In genomic region chr12:117941947-117942346, GRCm38 (mm10) we compare ENCODE assay signal across 9 mouse cellular contexts.
DNase-seq lines count a peak whose midpoint lies in the region; ATAC-seq and TF ChIP-seq lines count a peak whose summit lies in the region.
"Had no signal": no experiment of that assay in that cellular context is flagged by ENCODE, and none has a peak within 500 bp of the region (broad histone marks: within the 10 kb centered on the region; RNA-seq: fewer than 3 reads in every experiment).

No protein-coding gene starts in this region.

- H3K4me2 ChIP-seq in forebrain, postnatal 0 days (ENCODE audit: low read depth) = no peak overlapping the region
- H3K4me2 ChIP-seq in forebrain, embryonic 16.5 days (ENCODE audit: low read length) = no peak overlapping the region
- no peak overlapping the region for H3K4me2 ChIP-seq in embryonic facial prominence, embryonic 14.5 days (ENCODE audit: low read depth, low read length)
- no peak overlapping the region for H3K4me2 ChIP-seq in heart, embryonic 11.5 days
- H3K4me2 ChIP-seq: limb, embryonic 15.5 days had no signal

- no peaks in the 10 kb centered on the region for H3K27me3 ChIP-seq in forebrain, postnatal 0 days (ENCODE audit: insufficient read depth, low read length)
- H3K27me3 ChIP-seq in forebrain, embryonic 16.5 days (replicated peaks; ENCODE audit: control insufficient read depth, insufficient read depth, low read length) = no peaks in the 10 kb centered on the region
- H3K27me3 ChIP-seq in embryonic facial prominence, embryonic 14.5 days (replicated peaks; ENCODE audit: control insufficient read depth, insufficient read depth, low read length) = no peaks in the 10 kb centered on the region
- no peaks in the 10 kb centered on the region for H3K27me3 ChIP-seq in heart, embryonic 11.5 days (ENCODE audit: control insufficient read depth, insufficient read depth, low read length)
- H3K27me3 ChIP-seq: limb, embryonic 15.5 days had no signal

- TF ChIP-seq CTCF in forebrain, postnatal 0 days (IDR thresholded peaks at IDR 0.05; ENCODE audit: low read depth) = no peak

- H3K27ac ChIP-seq in forebrain, postnatal 0 days (ENCODE audit: low read depth, low read length) = no peak overlapping the region
- no peak overlapping the region for H3K27ac ChIP-seq in forebrain, embryonic 16.5 days (ENCODE audit: low read length)
- no peak overlapping the region for H3K27ac ChIP-seq in embryonic facial prominence, embryonic 14.5 days (replicated peaks; ENCODE audit: low read depth, low read length)
- H3K27ac ChIP-seq in heart, embryonic 11.5 days (ENCODE audit: low read depth, low read length) = no peak overlapping the region
- H3K27ac ChIP-seq: limb, embryonic 15.5 days had no signal

- H3K36me3 ChIP-seq in forebrain, postnatal 0 days (ENCODE audit: insufficient read depth) = no peaks in the 10 kb centered on the region
- H3K36me3 ChIP-seq in forebrain, embryonic 16.5 days (ENCODE audit: control insufficient read depth, insufficient read depth) = no peaks in the 10 kb centered on the region
- H3K36me3 ChIP-seq in embryonic facial prominence, embryonic 14.5 days (ENCODE audit: control insufficient read depth, insufficient read depth, low read length) = no peaks in the 10 kb centered on the region
- no peaks in the 10 kb centered on the region for H3K36me3 ChIP-seq in heart, embryonic 11.5 days (ENCODE audit: control insufficient read depth, insufficient read depth, low read length)
- H3K36me3 ChIP-seq: limb, embryonic 15.5 days had no signal

- ATAC-seq in forebrain, postnatal 0 days = peak; percentile 59
- ATAC-seq in forebrain, embryonic 16.5 days = no peak
- peak; percentile 68; the same call in 1 of the 2 replicates for ATAC-seq in embryonic facial prominence, embryonic 14.5 days (ENCODE audit: low read depth)
- no peak for ATAC-seq in heart, embryonic 11.5 days (replicated peaks; ENCODE audit: insufficient number of reproducible peaks, low FRiP score, low TSS enrichment)

- peak; percentile 13 for DNase-seq in forebrain, postnatal 0 days
- peak; percentile 28 for DNase-seq in CD4-positive, CD25-positive, alpha-beta regulatory T cell, adult 2 months (ENCODE audit: low read depth, low spot score)
- DNase-seq in embryonic facial prominence, embryonic 14.5 days (ENCODE audit: low spot score) = peak; percentile 36
- peak; percentile 52 for DNase-seq in naive thymus-derived CD4-positive, alpha-beta T cell, adult 2 months (ENCODE audit: low read depth)
- no peak for DNase-seq in liver
- no peak for DNase-seq in urinary bladder, postnatal 4 days (ENCODE audit: low spot score in 2 of 2)

- no peak overlapping the region for H3K9ac ChIP-seq in forebrain, postnatal 0 days
- H3K9ac ChIP-seq in forebrain, embryonic 16.5 days (replicated peaks; ENCODE audit: low read depth, low read length) = no peak overlapping the region
- no peak overlapping the region for H3K9ac ChIP-seq in embryonic facial prominence, embryonic 14.5 days (ENCODE audit: low read depth, low read length)
- no peak overlapping the region for H3K9ac ChIP-seq in heart, embryonic 11.5 days (ENCODE audit: low read depth, low read length)
- H3K9ac ChIP-seq: limb, embryonic 15.5 days had no signal

- no peaks in the 10 kb centered on the region for H3K9me3 ChIP-seq in forebrain, postnatal 0 days (ENCODE audit: low read length)
- no peaks in the 10 kb centered on the region for H3K9me3 ChIP-seq in forebrain, embryonic 16.5 days (ENCODE audit: control insufficient read depth, low read length)
- H3K9me3 ChIP-seq in embryonic facial prominence, embryonic 14.5 days (ENCODE audit: control insufficient read depth, low read length) = no peaks in the 10 kb centered on the region
- H3K9me3 ChIP-seq in heart, embryonic 11.5 days (replicated peaks; ENCODE audit: control insufficient read depth, low read length) = no peaks in the 10 kb centered on the region
- H3K9me3 ChIP-seq: limb, embryonic 15.5 days had no signal

- no peak overlapping the region for H3K4me3 ChIP-seq in forebrain, postnatal 0 days (ENCODE audit: low read depth, low read length)
- no peak overlapping the region for H3K4me3 ChIP-seq in forebrain, embryonic 16.5 days (replicated peaks; ENCODE audit: low read length)
- no peak overlapping the region for H3K4me3 ChIP-seq in embryonic facial prominence, embryonic 14.5 days (ENCODE audit: low read depth, low read length)
- H3K4me3 ChIP-seq in heart, embryonic 11.5 days (ENCODE audit: low read depth, low read length) = no peak overlapping the region
- H3K4me3 ChIP-seq: limb, embryonic 15.5 days had no signal

- 37% methylated on average over 7 of the region's 7 CpGs for WGBS in forebrain, postnatal 0 days
- WGBS in forebrain, embryonic 16.5 days = 36% methylated on average over 7 of the region's 7 CpGs
- WGBS in embryonic facial prominence, embryonic 14.5 days = 39% methylated on average over 7 of the region's 7 CpGs
- WGBS in heart, embryonic 11.5 days (ENCODE audit: insufficient replicate concordance) = 48% methylated on average over 7 of the region's 7 CpGs

- no peaks in the 10 kb centered on the region for H3K4me1 ChIP-seq in forebrain, postnatal 0 days (ENCODE audit: insufficient read depth)
- no peaks in the 10 kb centered on the region for H3K4me1 ChIP-seq in forebrain, embryonic 16.5 days (replicated peaks; ENCODE audit: control insufficient read depth, insufficient read depth, low read length)
- H3K4me1 ChIP-seq in embryonic facial prominence, embryonic 14.5 days (ENCODE audit: control insufficient read depth, insufficient read depth, low read length) = no peaks in the 10 kb centered on the region
- no peaks in the 10 kb centered on the region; the same call in 1 of the 2 replicates for H3K4me1 ChIP-seq in heart, embryonic 11.5 days (ENCODE audit: control insufficient read depth, insufficient read depth, low read length)
- H3K4me1 ChIP-seq: limb, embryonic 15.5 days had no signal

Comparison
In these comparisons a context has a peak if more than half of its experiments do, and no peak if none do; other contexts are left out.
1. ATAC-seq: peak in forebrain, postnatal 0 days (single experiment) and embryonic facial prominence, embryonic 14.5 days (single experiment); none in forebrain, embryonic 16.5 days (single experiment) and heart, embryonic 11.5 days (single experiment).
2. DNase-seq: peak in forebrain, postnatal 0 days (single experiment), CD4-positive, CD25-positive, alpha-beta regulatory T cell, adult 2 months (single experiment), embryonic facial prominence, embryonic 14.5 days (single experiment) and naive thymus-derived CD4-positive, alpha-beta T cell, adult 2 months (single experiment); none in liver (single experiment) and urinary bladder, postnatal 4 days (0 of 2).